Mouse (Mus musculus) MEL (cell line): ENCODE results near the gene Lmod2. TPM values are rescaled to one million over a fixed set of nuclear protein-coding genes. Genes with fewer than 3 reads are reported as not detected.

Source experiments
- DNase-seq: peaks from one replicate; pipeline ENCODE4 v3.0.0; 2011; ENCODE audit warnings: low read depth, low spot score
- H3K27ac ChIP-seq: 2 replicates; pipeline ENCODE4 v1.5.1; 2012; ENCODE audit warnings: low read depth, mild to moderate bottlenecking, control low read depth, low read length, moderate library complexity; ENCODE audit not compliant: control insufficient read depth
- H3K27me3 ChIP-seq, 2 experiments: fragments of 150-350 bp in 1 of 2; sonication (generic) in 1 of 2; 2 replicates each; pipeline ENCODE4 v1.6.1; 2012; ENCODE audit warnings: low read length in 2 of 2, mild to moderate bottlenecking in 2 of 2, improper control_type of control experiment in 1 of 2, moderate library complexity in 1 of 2; ENCODE audit not compliant: insufficient read depth in 2 of 2, control insufficient read depth in 1 of 2
- H3K36me3 ChIP-seq, 2 experiments: 2 replicates each; pipeline ENCODE4 v1.6.1; 2012 to 2014; ENCODE audit warnings: low read length in 2 of 2, improper control_type of control experiment in 1 of 2, inconsistent platforms in 1 of 2, mild to moderate bottlenecking in 1 of 2; ENCODE audit not compliant: insufficient read depth in 2 of 2, control insufficient read depth in 1 of 2
- H3K4me1 ChIP-seq, 2 experiments: fragments of 150-350 bp in 1 of 2; sonication (generic) in 1 of 2; 2 replicates each; pipeline ENCODE4 v1.6.1; 2012; ENCODE audit warnings: low read length in 2 of 2, improper control_type of control experiment in 1 of 2, mild to moderate bottlenecking in 1 of 2; ENCODE audit not compliant: insufficient read depth in 2 of 2, control insufficient read depth in 1 of 2
- H3K4me3 ChIP-seq, 2 experiments: fragments of 150-350 bp in 1 of 2; sonication (generic) in 1 of 2; 2 replicates each; pipeline ENCODE4 v1.5.1; 2012; ENCODE audit warnings: low read depth in 2 of 2, low read length in 2 of 2, mild to moderate bottlenecking in 2 of 2, moderate library complexity in 2 of 2, control low read depth in 1 of 2, improper control_type of control experiment in 1 of 2; ENCODE audit not compliant: control insufficient read depth in 1 of 2, insufficient read depth in 1 of 2
- H3K79me2 ChIP-seq: 2 replicates; pipeline ENCODE4 v1.6.1; 2012; ENCODE audit warnings: mild to moderate bottlenecking, low read length, moderate library complexity; ENCODE audit not compliant: control insufficient read depth, poor library complexity, insufficient read depth
- H3K9ac ChIP-seq: 2 replicates; pipeline ENCODE4 v1.6.1; 2012; ENCODE audit warnings: low read depth, mild to moderate bottlenecking, control low read depth, low read length, moderate library complexity; ENCODE audit not compliant: control insufficient read depth, poor library complexity, severe bottlenecking
- H3K9me3 ChIP-seq: fragments of 150-350 bp; sonication (generic); replicated peaks from 2 replicates; pipeline ENCODE4 v1.6.1; 2012; ENCODE audit warnings: mild to moderate bottlenecking, low read length, improper control_type of control experiment, moderate library complexity; ENCODE audit not compliant: insufficient read depth
- CHD1 ChIP-seq: IDR thresholded peaks from 2 replicates; pipeline ENCODE4 v1.6.1; 2012; ENCODE audit warnings: low read depth, mild to moderate bottlenecking, inconsistent platforms, low read length, improper control_type of control experiment
- CTCF ChIP-seq, 3 experiments: IDR thresholded peaks in 2 of 3; conservative IDR thresholded peaks in 1 of 3; 2 replicates each; pipeline ENCODE4 v1.5.1; 2011 to 2012; ENCODE audit warnings: low read length in 3 of 3, low read depth in 2 of 3, mild to moderate bottlenecking in 2 of 3, improper control_type of control experiment in 1 of 3, inconsistent platforms in 1 of 3, mixed read lengths in 1 of 3, moderate library complexity in 1 of 3; ENCODE audit not compliant: control insufficient read depth in 1 of 3, insufficient read depth in 1 of 3, poor library complexity in 1 of 3, severe bottlenecking in 1 of 3
- E2F4 ChIP-seq: IDR thresholded peaks from 2 replicates; pipeline ENCODE4 v1.6.1; 2011; ENCODE audit warnings: low read depth, low read length, improper control_type of control experiment, borderline replicate concordance
- ELF1 ChIP-seq: IDR thresholded peaks from 2 replicates; pipeline ENCODE4 v1.6.1; 2014; ENCODE audit warnings: low read depth, mild to moderate bottlenecking, inconsistent platforms, low read length, improper control_type of control experiment, moderate library complexity
- ETS1 ChIP-seq: IDR thresholded peaks from 2 replicates; pipeline ENCODE4 v1.6.1; 2012; ENCODE audit warnings: low read depth, mild to moderate bottlenecking, inconsistent platforms, low read length, improper control_type of control experiment, moderate library complexity
- GABPA ChIP-seq: IDR thresholded peaks from 2 replicates; pipeline ENCODE4 v1.6.1; 2012; ENCODE audit warnings: low read depth, mild to moderate bottlenecking, inconsistent platforms, low read length, improper control_type of control experiment, moderate library complexity
- GATA1 ChIP-seq: IDR thresholded peaks from 2 replicates; pipeline ENCODE4 v1.6.1; 2011; ENCODE audit warnings: low read depth, low read length, improper control_type of control experiment
- HCFC1 ChIP-seq: IDR thresholded peaks from 2 replicates; pipeline ENCODE4 v1.6.1; 2012; ENCODE audit warnings: low read depth, mild to moderate bottlenecking, inconsistent platforms, low read length, improper control_type of control experiment, moderate library complexity
- JUND ChIP-seq: IDR thresholded peaks from 2 replicates; pipeline ENCODE4 v1.6.1; 2011; ENCODE audit warnings: low read depth, mild to moderate bottlenecking, improper control_type of control experiment, low read length
- KAT2A ChIP-seq: conservative IDR thresholded peaks from 2 replicates; pipeline ENCODE4 v1.6.1; 2012; ENCODE audit warnings: low read depth, low read length, improper control_type of control experiment, inconsistent platforms
- MAFK ChIP-seq: IDR thresholded peaks from 2 replicates; pipeline ENCODE4 v1.6.1; 2011; ENCODE audit warnings: low read depth, mild to moderate bottlenecking, low read length, improper control_type of control experiment, borderline replicate concordance
- MAZ ChIP-seq: IDR thresholded peaks from 2 replicates; pipeline ENCODE4 v1.6.1; 2012; ENCODE audit warnings: low read depth, mild to moderate bottlenecking, inconsistent platforms, low read length, improper control_type of control experiment
- MXI1 ChIP-seq: IDR thresholded peaks from 2 replicates; pipeline ENCODE4 v1.6.1; 2011; ENCODE audit warnings: mild to moderate bottlenecking, low read depth, low read length, improper control_type of control experiment
- MYC ChIP-seq: IDR thresholded peaks from 2 replicates; pipeline ENCODE4 v1.6.1; 2011; ENCODE audit warnings: low read depth, mild to moderate bottlenecking, low read length, improper control_type of control experiment, moderate library complexity
- NELFE ChIP-seq: IDR thresholded peaks from 2 replicates; pipeline ENCODE4 v1.6.1; 2011; ENCODE audit warnings: low read depth, low read length, improper control_type of control experiment
- NRF1 ChIP-seq: IDR thresholded peaks from 2 replicates; pipeline ENCODE4 v1.6.1; 2014; ENCODE audit warnings: low read depth, mild to moderate bottlenecking, inconsistent platforms, low read length, improper control_type of control experiment, moderate library complexity; ENCODE audit not compliant: poor library complexity, insufficient read depth, severe bottlenecking
- POLR2AphosphoS2 ChIP-seq: IDR thresholded peaks from 2 replicates; pipeline ENCODE4 v1.6.1; 2011; ENCODE audit warnings: low read length, improper control_type of control experiment
- POLR2AphosphoS5 ChIP-seq: IDR thresholded peaks from 2 replicates; pipeline ENCODE4 v1.6.1; 2012; ENCODE audit warnings: low read depth, borderline replicate concordance, mild to moderate bottlenecking, inconsistent platforms, low read length, moderate library complexity, mixed read lengths
- RCOR1 ChIP-seq: IDR thresholded peaks from 2 replicates; pipeline ENCODE4 v1.6.1; 2012; ENCODE audit warnings: low read depth, mild to moderate bottlenecking, inconsistent platforms, low read length, improper control_type of control experiment
- SIN3A ChIP-seq: IDR thresholded peaks from 2 replicates; pipeline ENCODE4 v1.6.1; 2012; ENCODE audit warnings: low read length, improper control_type of control experiment, inconsistent platforms
- TAL1 ChIP-seq: IDR thresholded peaks from 2 replicates; pipeline ENCODE4 v1.6.1; 2012; ENCODE audit warnings: mild to moderate bottlenecking, inconsistent platforms, low read length, moderate library complexity, mixed read lengths
- TCF12 ChIP-seq: IDR thresholded peaks from 2 replicates; pipeline ENCODE4 v1.6.1; 2014; ENCODE audit warnings: low read depth, mild to moderate bottlenecking, inconsistent platforms, low read length, improper control_type of control experiment, moderate library complexity
- UBTF ChIP-seq: IDR thresholded peaks from 2 replicates; pipeline ENCODE4 v1.6.1; 2012; ENCODE audit warnings: low read depth, mild to moderate bottlenecking, inconsistent platforms, low read length, improper control_type of control experiment, moderate library complexity, borderline replicate concordance; ENCODE audit not compliant: insufficient read depth
- USF1 ChIP-seq: IDR thresholded peaks from 2 replicates; pipeline ENCODE4 v1.6.1; 2014; ENCODE audit warnings: low read depth, mild to moderate bottlenecking, inconsistent platforms, low read length, improper control_type of control experiment, moderate library complexity
- ZC3H11A ChIP-seq: IDR thresholded peaks from 2 replicates; pipeline ENCODE4 v1.6.1; 2012; ENCODE audit warnings: low read depth, mild to moderate bottlenecking, inconsistent platforms, low read length, improper control_type of control experiment
- ZMIZ1 ChIP-seq: IDR thresholded peaks from 2 replicates; pipeline ENCODE4 v1.6.1; 2012; ENCODE audit warnings: low read depth, mild to moderate bottlenecking, inconsistent platforms, low read length, improper control_type of control experiment, moderate library complexity
- ZNF384 ChIP-seq: IDR thresholded peaks from 2 replicates; pipeline ENCODE4 v1.6.1; 2012; ENCODE audit warnings: low read depth, mild to moderate bottlenecking, inconsistent platforms, low read length, improper control_type of control experiment
- polyA plus RNA-seq, 2 experiments: library from polyadenylated mRNA; stranded (reverse) in 1 of 2; unstranded in 1 of 2; fragments of >175 nt in 1 of 2; fragments of >200 nt in 1 of 2; gene quantifications; 2 replicates each; pipeline versions ENCODE4 v1.2.1 to v1.2.4; 2012; ENCODE audit warnings: low replicate concordance in 2 of 2, low read depth in 1 of 2; ENCODE audit not compliant: insufficient read length in 2 of 2, insufficient read depth in 1 of 2, missing spikeins in 1 of 2
- total RNA-seq: library from RNA; depleted of rRNA; stranded (reverse); fragments of 300-350 nt; gene quantifications from 2 replicates; pipeline ENCODE4 v1.2.3, GENCODE M21; 2012

Gene Lmod2
- total and polyA plus RNA-seq, 3 experiments = not detected

DNA sequence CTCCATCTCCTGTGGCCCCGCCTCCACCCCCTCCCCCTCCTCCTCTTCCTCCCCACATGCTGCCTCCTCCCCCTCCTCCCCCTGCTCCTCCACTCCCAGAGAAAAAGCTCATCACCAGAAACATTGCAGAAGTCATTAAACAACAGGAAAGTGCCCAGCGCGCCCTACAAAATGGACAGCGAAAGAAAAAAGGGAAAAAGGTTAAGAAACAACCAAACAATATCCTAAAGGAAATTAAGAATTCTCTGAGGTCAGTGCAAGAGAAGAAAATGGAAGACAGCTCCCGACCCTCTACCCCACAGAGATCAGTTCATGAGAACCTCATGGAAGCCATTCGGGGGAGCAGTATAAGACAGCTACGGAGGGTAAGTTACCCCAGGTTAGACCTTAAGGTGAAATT lies 6.7 kb downstream of the Lmod2 start:
- no peak overlapping the region for H3K9ac ChIP-seq
- no peak overlapping the region for H3K4me3 ChIP-seq
- TF ChIP-seq MAFK (no peak), CTCF (IDR thresholded peaks at IDR 0.05 in 2 of 3, conservative IDR thresholded peaks at IDR 0.05 in 1 of 3; ENCODE audit: control insufficient read depth in 1 of 3, insufficient read depth in 1 of 3, low read depth in 2 of 3, low read length in 3 of 3, poor library complexity in 1 of 3, severe bottlenecking in 1 of 3) (no peak), USF1 (no peak), KAT2A (no peak), ZNF384 (no peak), MXI1 (no peak), TCF12 (no peak), TAL1 (no peak), RCOR1 (no peak), ZC3H11A (no peak), POLR2AphosphoS2 (no peak), ETS1 (no peak)
- TF ChIP-seq, all 39 proteins: peak for 0
- no peak overlapping the region for H3K27ac ChIP-seq
- DNase-seq = no peak
- no peaks in the 10 kb centered on the region for H3K27me3 ChIP-seq
- H3K79me2 ChIP-seq = no peaks in the 10 kb centered on the region
- no peaks in the 10 kb centered on the region; a peak in 1 of 4 replicates for H3K4me1 ChIP-seq
- H3K36me3 ChIP-seq = no peaks in the 10 kb centered on the region
- H3K9me3 ChIP-seq = no peaks in the 10 kb centered on the region

DNA sequence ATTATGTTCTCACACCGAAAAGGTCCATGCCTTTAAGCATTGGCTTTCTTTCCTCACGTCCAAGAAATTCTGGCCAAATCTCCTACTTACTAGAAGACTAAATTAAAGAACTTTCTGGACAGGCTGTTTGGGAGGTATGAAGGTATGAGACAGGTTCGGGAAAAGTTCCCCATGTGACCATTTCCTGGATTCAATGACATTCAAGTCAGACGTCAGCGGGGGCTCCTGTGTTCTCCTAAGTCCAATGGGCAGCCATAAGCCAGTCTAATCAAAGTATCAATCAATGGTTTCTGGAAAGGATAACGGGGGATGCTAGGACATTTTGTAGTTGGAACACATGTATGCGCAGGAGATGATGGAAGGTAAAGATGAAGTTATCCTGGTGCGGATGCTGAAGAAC lies 8.1 kb downstream of the Lmod2 start:
- Histone ChIP-seq H3K4me1 (no peaks in the 10 kb centered on the region; a peak in 1 of 4 replicates), H3K27me3 (no peaks in the 10 kb centered on the region), H3K9ac (no peak overlapping the region), H3K36me3 (no peaks in the 10 kb centered on the region), H3K79me2 (no peaks in the 10 kb centered on the region), H3K4me3 (no peak overlapping the region), H3K9me3 (no peaks in the 10 kb centered on the region), H3K27ac (no peak overlapping the region)
- no peak for TF ChIP-seq GATA1
- TF ChIP-seq SIN3A = no peak
- TF ChIP-seq JUND = no peak
- no peak for TF ChIP-seq GABPA
- TF ChIP-seq MXI1 = no peak
- TF ChIP-seq TAL1 = no peak
- TF ChIP-seq POLR2AphosphoS5 = no peak
- no peak for DNase-seq

DNA sequence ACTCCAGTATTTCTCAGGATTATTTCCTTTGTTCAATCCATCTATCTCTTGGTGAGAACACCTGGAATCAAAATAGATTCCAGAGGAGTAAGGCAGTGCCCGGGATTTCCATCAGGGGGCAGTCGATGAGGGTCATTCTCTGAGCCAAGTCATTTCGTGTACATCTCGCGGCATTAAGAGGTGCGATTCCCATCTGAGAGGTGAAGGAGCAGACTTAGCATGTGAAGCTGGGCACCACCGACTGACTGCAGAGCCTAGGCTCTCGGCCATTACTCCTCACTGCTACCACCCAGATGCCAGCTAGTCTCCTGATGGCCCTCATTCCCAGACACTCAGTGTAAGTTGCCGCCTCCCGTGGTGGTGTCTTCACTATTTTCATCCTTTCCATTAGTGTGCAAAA lies 8.9 kb downstream of the Lmod2 start:
- Histone ChIP-seq H3K79me2 (no peaks in the 10 kb centered on the region), H3K27me3 (no peaks in the 10 kb centered on the region), H3K9ac (no peak overlapping the region), H3K9me3 (no peaks in the 10 kb centered on the region), H3K36me3 (no peaks in the 10 kb centered on the region), H3K4me3 (no peak overlapping the region), H3K4me1 (no peaks in the 10 kb centered on the region; a peak in 1 of 4 replicates), H3K27ac (no peak overlapping the region)
- no peak for DNase-seq
- TF ChIP-seq ZMIZ1 (no peak), POLR2AphosphoS2 (no peak), HCFC1 (no peak), GATA1 (no peak), TCF12 (no peak), RCOR1 (no peak), CHD1 (no peak), ELF1 (no peak), NELFE (no peak), NRF1 (no peak), MXI1 (no peak), UBTF (no peak), GABPA (no peak), E2F4 (no peak), MAZ (no peak), MYC (no peak), POLR2AphosphoS5 (no peak)
